8 mouse cellular contexts compared by ENCODE assay signal in genomic region chr2:128572726-128573624, GRCm38 (mm10). TPM values are rescaled to one million over a fixed set of nuclear protein-coding genes. Genes with fewer than 3 reads are reported as not detected.
A peak's percentile ranks its signal among the peaks of the same experiment; 100 is the strongest.
DNase-seq lines count a peak whose midpoint lies in the region.

No protein-coding gene starts in this region.

- WGBS in midbrain, embryonic 10.5 days: 54% methylated on average over 16 of the region's 16 CpGs

- no peak overlapping the region for H3K4me3 ChIP-seq in midbrain, embryonic 10.5 days

- no peaks in the 10 kb centered on the region for H3K9me3 ChIP-seq in midbrain, embryonic 10.5 days (replicated peaks)

- H3K36me3 ChIP-seq in midbrain, embryonic 10.5 days: no peaks in the 10 kb centered on the region

- H3K4me1 ChIP-seq in midbrain, embryonic 10.5 days: no peaks in the 10 kb centered on the region

- H3K27ac ChIP-seq in midbrain, embryonic 10.5 days (replicated peaks): no peak overlapping the region

- H3K27me3 ChIP-seq in midbrain, embryonic 10.5 days (ENCODE audit: low read depth, poor library complexity, severe bottlenecking): no peaks in the 10 kb centered on the region

- peak; percentile 60 for DNase-seq in T-cell, adult 2 months (ENCODE audit: low spot score)
- peak; percentile 67 for DNase-seq in cerebellum, adult 9-11 months
- DNase-seq in frontal cortex, postnatal 10 days (ENCODE audit: low spot score in 2 of 2): peak; percentile 51 to 82
- DNase-seq in induced T-regulatory cell, adult 2 months (ENCODE audit: low read depth): peak; percentile 89
- DNase-seq in left cerebral cortex, adult 18-20 months (ENCODE audit: low spot score in 2 of 2): peak; percentile 86 to 89
- DNase-seq in midbrain, embryonic 10.5 days (ENCODE audit: low spot score): peak; percentile 77
- DNase-seq in right cerebral cortex, postnatal 25 days: peak; percentile 76
- DNase-seq in urinary bladder, postnatal 14 days (ENCODE audit: low spot score): peak; percentile 87

RNA-seq across cellular contexts. Expression of gene Spdye4c, which starts 18.0 kb away (rescaled TPM):
- not detected for total RNA-seq in left cerebral cortex, adult 18-20 months (2021)
- polyA plus RNA-seq in midbrain, embryonic 10.5 days (2016; fragmentation: Nextera tagmentation; extraction: Ambion mirVana): not detected in 2 replicates
